Comparison of ENCODE assay signal across 8 mouse cellular contexts in the genomic region with DNA sequence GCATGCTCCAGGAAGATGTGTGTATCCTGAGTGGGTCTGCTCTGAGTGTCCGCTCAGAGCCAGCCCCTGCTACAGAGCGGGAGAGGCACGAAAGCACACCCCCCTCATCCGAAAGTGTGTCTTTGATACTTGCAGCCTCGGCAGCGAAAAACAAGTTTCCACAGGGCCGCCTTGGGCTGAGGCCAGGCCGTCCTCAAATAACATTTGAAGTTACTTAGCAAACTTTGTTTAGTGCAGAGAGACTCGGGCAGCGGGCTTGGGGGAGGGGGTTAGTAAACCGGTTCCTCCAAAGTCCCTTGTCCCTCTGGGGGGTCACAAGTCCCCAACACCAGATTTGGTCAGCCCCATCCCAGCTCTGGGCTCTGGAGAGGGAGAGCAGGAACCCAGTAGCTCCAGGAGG. TPM values are rescaled to one million over a fixed set of nuclear protein-coding genes. Genes with fewer than 3 reads are reported as not detected.
A peak's percentile ranks its signal among the peaks of the same experiment; 100 is the strongest.
DNase-seq lines count a peak whose midpoint lies in the region; ATAC-seq and TF ChIP-seq lines count a peak whose summit lies in the region.

No protein-coding gene starts in this region.

- H3K36me3 ChIP-seq in hindbrain, embryonic 14.5 days (replicated peaks; ENCODE audit: control insufficient read depth, insufficient read depth) = no peaks in the 10 kb centered on the region
- no peaks in the 10 kb centered on the region for H3K36me3 ChIP-seq in hindbrain, embryonic 13.5 days
- H3K36me3 ChIP-seq in forebrain, postnatal 0 days (ENCODE audit: insufficient read depth) = no peaks in the 10 kb centered on the region

- no peak overlapping the region for H3K4me3 ChIP-seq in hindbrain, embryonic 14.5 days (replicated peaks; ENCODE audit: low read length)
- no peak overlapping the region for H3K4me3 ChIP-seq in hindbrain, embryonic 13.5 days
- H3K4me3 ChIP-seq in forebrain, postnatal 0 days (ENCODE audit: low read depth, low read length) = no peak overlapping the region

- DNase-seq in hindbrain, embryonic 14.5 days (ENCODE audit: low spot score) = no peak
- DNase-seq in adrenal gland, postnatal 25 days = peak; percentile 56
- DNase-seq in forebrain, postnatal 0 days = peak; percentile 73
- peak; percentile 74 to 82 for DNase-seq in kidney, postnatal 36 days
- DNase-seq in testis, postnatal 10 days (ENCODE audit: low spot score) = peak; percentile 86
- DNase-seq in c-Kit-positive CD71-positive TER-119-positive erythroid progenitor cells, embryonic 14.5 days (ENCODE audit: low spot score) = no peak
- no peak for DNase-seq in thymus, postnatal 25 days

- no peak for ATAC-seq in hindbrain, embryonic 14.5 days (ENCODE audit: low FRiP score)
- ATAC-seq in hindbrain, embryonic 13.5 days (ENCODE audit: low FRiP score) = no peak
- ATAC-seq in forebrain, postnatal 0 days = no peak

- H3K9me3 ChIP-seq in hindbrain, embryonic 14.5 days (ENCODE audit: control insufficient read depth, low read length) = no peaks in the 10 kb centered on the region
- no peaks in the 10 kb centered on the region for H3K9me3 ChIP-seq in hindbrain, embryonic 13.5 days
- H3K9me3 ChIP-seq in forebrain, postnatal 0 days (ENCODE audit: low read length) = no peaks in the 10 kb centered on the region

- TF ChIP-seq CTCF in forebrain, postnatal 0 days (IDR thresholded peaks at IDR 0.05; ENCODE audit: low read depth) = no peak

- 0 out of 2 replicates have a peak overlapping the region, but pooled peaks have one; percentile 7 for H3K9ac ChIP-seq in hindbrain, embryonic 14.5 days
- H3K9ac ChIP-seq in hindbrain, embryonic 13.5 days = no peak overlapping the region
- no peak overlapping the region for H3K9ac ChIP-seq in forebrain, postnatal 0 days

- 16% methylated on average over 11 of the region's 11 CpGs for WGBS in hindbrain, embryonic 14.5 days
- 13% methylated on average over 11 of the region's 11 CpGs for WGBS in hindbrain, embryonic 13.5 days
- WGBS in forebrain, postnatal 0 days = 11% methylated on average over 11 of the region's 11 CpGs

- H3K27ac ChIP-seq in hindbrain, embryonic 14.5 days = no peak overlapping the region
- H3K27ac ChIP-seq in hindbrain, embryonic 13.5 days = no peak overlapping the region
- H3K27ac ChIP-seq in forebrain, postnatal 0 days (ENCODE audit: low read depth, low read length) = peak overlapping the region; percentile 95

- H3K4me1 ChIP-seq in hindbrain, embryonic 14.5 days (replicated peaks; ENCODE audit: control insufficient read depth, insufficient read depth, low read length) = peaks cover 52% of the 10 kb centered on the region
- H3K4me1 ChIP-seq in hindbrain, embryonic 13.5 days (replicated peaks) = peaks cover 88% of the 10 kb centered on the region
- H3K4me1 ChIP-seq in forebrain, postnatal 0 days (ENCODE audit: insufficient read depth) = peaks cover 38% of the 10 kb centered on the region

- peaks cover 92% of the 10 kb centered on the region for H3K27me3 ChIP-seq in hindbrain, embryonic 14.5 days (ENCODE audit: control insufficient read depth, insufficient read depth, low read length)
- peaks cover 100% of the 10 kb centered on the region for H3K27me3 ChIP-seq in hindbrain, embryonic 13.5 days
- no peaks in the 10 kb centered on the region; the same call in 1 of the 2 replicates for H3K27me3 ChIP-seq in forebrain, postnatal 0 days (ENCODE audit: insufficient read depth, low read length)

- H3K4me2 ChIP-seq in hindbrain, embryonic 14.5 days (replicated peaks) = no peak overlapping the region
- no peak overlapping the region for H3K4me2 ChIP-seq in hindbrain, embryonic 13.5 days
- peak overlapping the region; percentile 27; the same call in 1 of the 2 replicates for H3K4me2 ChIP-seq in forebrain, postnatal 0 days (ENCODE audit: low read depth)

RNA-seq across cellular contexts. Expression of gene Nfix, which starts 11.2 kb away (rescaled TPM):
- polyA plus RNA-seq in hindbrain, embryonic 14.5 days (2014; fragmentation: Nextera tagmentation; extraction: Ambion mirVana) = 78.8 and 82.4 TPM in 2 replicates
- 35.3 and 44.1 TPM in 2 replicates for polyA plus RNA-seq in hindbrain, embryonic 13.5 days (2015; fragmentation: Nextera tagmentation; extraction: Ambion mirVana)
- total RNA-seq in adrenal gland, postnatal 25 days (2021) = 87.7 and 111 TPM in 2 replicates
- total RNA-seq in forebrain, postnatal 0 days (2014; rRNA removed) = 111 and 116 TPM in 2 replicates
- polyA plus RNA-seq in forebrain, postnatal 0 days (2015; fragmentation: Nextera tagmentation; extraction: Ambion mirVana) = 347 and 376 TPM in 2 replicates

RNA-seq across cellular contexts. Expression of gene Dand5, which starts 33.7 kb away (rescaled TPM):
- polyA plus RNA-seq in hindbrain, embryonic 14.5 days (2014; fragmentation: Nextera tagmentation; extraction: Ambion mirVana) = 13.5 and 14.6 TPM in 2 replicates
- polyA plus RNA-seq in hindbrain, embryonic 13.5 days (2015; fragmentation: Nextera tagmentation; extraction: Ambion mirVana) = 10.8 and 11.5 TPM in 2 replicates
- total RNA-seq in adrenal gland, postnatal 25 days (2021) = 11.2 and 11.6 TPM in 2 replicates
- 4.7 and 6.9 TPM in 2 replicates for total RNA-seq in forebrain, postnatal 0 days (2014; rRNA removed)
- polyA plus RNA-seq in forebrain, postnatal 0 days (2015; fragmentation: Nextera tagmentation; extraction: Ambion mirVana) = 8.2 and 10.0 TPM in 2 replicates

RNA-seq across cellular contexts. Expression of gene Gadd45gip1, which starts 42.4 kb away (rescaled TPM):
- 35.0 and 37.4 TPM in 2 replicates for polyA plus RNA-seq in hindbrain, embryonic 14.5 days (2014; fragmentation: Nextera tagmentation; extraction: Ambion mirVana)
- polyA plus RNA-seq in hindbrain, embryonic 13.5 days (2015; fragmentation: Nextera tagmentation; extraction: Ambion mirVana) = 37.3 and 37.8 TPM in 2 replicates
- total RNA-seq in adrenal gland, postnatal 25 days (2021) = 55.1 and 59.9 TPM in 2 replicates
- 24.7 and 28.7 TPM in 2 replicates for total RNA-seq in forebrain, postnatal 0 days (2014; rRNA removed)
- 36.7 and 40.8 TPM in 2 replicates for polyA plus RNA-seq in forebrain, postnatal 0 days (2015; fragmentation: Nextera tagmentation; extraction: Ambion mirVana)

RNA-seq across cellular contexts. Expression of gene Rad23a, which starts 51.6 kb away (rescaled TPM):
- polyA plus RNA-seq in hindbrain, embryonic 14.5 days (2014; fragmentation: Nextera tagmentation; extraction: Ambion mirVana) = 75.7 and 81.1 TPM in 2 replicates
- polyA plus RNA-seq in hindbrain, embryonic 13.5 days (2015; fragmentation: Nextera tagmentation; extraction: Ambion mirVana) = 83.2 and 85.5 TPM in 2 replicates
- 116 and 120 TPM in 2 replicates for total RNA-seq in adrenal gland, postnatal 25 days (2021)
- 32.2 and 55.3 TPM in 2 replicates for total RNA-seq in forebrain, postnatal 0 days (2014; rRNA removed)
- polyA plus RNA-seq in forebrain, postnatal 0 days (2015; fragmentation: Nextera tagmentation; extraction: Ambion mirVana) = 63.5 and 77.4 TPM in 2 replicates

RNA-seq across cellular contexts. Expression of gene Calr, which starts 57.8 kb away (rescaled TPM):
- polyA plus RNA-seq in hindbrain, embryonic 14.5 days (2014; fragmentation: Nextera tagmentation; extraction: Ambion mirVana) = 574 and 709 TPM in 2 replicates
- polyA plus RNA-seq in hindbrain, embryonic 13.5 days (2015; fragmentation: Nextera tagmentation; extraction: Ambion mirVana) = 646 and 672 TPM in 2 replicates
- 489 and 566 TPM in 2 replicates for total RNA-seq in adrenal gland, postnatal 25 days (2021)
- 470 and 505 TPM in 2 replicates for total RNA-seq in forebrain, postnatal 0 days (2014; rRNA removed)
- 354 and 405 TPM in 2 replicates for polyA plus RNA-seq in forebrain, postnatal 0 days (2015; fragmentation: Nextera tagmentation; extraction: Ambion mirVana)

Comparison
In these comparisons a context has a peak if more than half of its experiments do, and no peak if none do; other contexts are left out.
1. DNase-seq: peak in adrenal gland, postnatal 25 days (single experiment), forebrain, postnatal 0 days (single experiment), kidney, postnatal 36 days (2 of 2) and testis, postnatal 10 days (single experiment); none in hindbrain, embryonic 14.5 days (single experiment), c-Kit-positive CD71-positive TER-119-positive erythroid progenitor cells, embryonic 14.5 days (single experiment) and thymus, postnatal 25 days (single experiment).